Mouse (Mus musculus) Patski (cell line): Measurements from ENCODE around the gene Rnf186. TPM values are rescaled to one million over a fixed set of nuclear protein-coding genes. Genes with fewer than 3 reads are reported as not detected.

Experiments
- ATAC-seq: fragments of 100-300 bp; one replicate; pipeline ENCODE4 v1.8.0; 2021
- CTCF ChIA-PET: fragments of 350-600 bp; sonication (Branson Sonifier 250); formaldehyde crosslinking; loops from one replicate; lab custom pipeline; 2022; ENCODE audit warnings: inconsistent platforms; lab: Charles Lee
- POLR2A ChIA-PET: fragments of 350-600 bp; sonication (Branson Sonifier 250); formaldehyde crosslinking; loops from one replicate; lab custom pipeline; 2022; ENCODE audit warnings: antibody characterized with exemption, inconsistent platforms; lab: Charles Lee
- DNase-seq: peaks from one replicate; pipeline ENCODE4 v3.0.0-alpha.2; 2011; ENCODE audit warnings: low read depth, low spot score
- H3K27me3 ChIP-seq: fragments of 371-371 bp; one replicate; pipeline ENCODE4 v1.5.1; 2021
- CTCF ChIP-seq: fragments of 100-300 bp; IDR thresholded peaks from one replicate; pipeline ENCODE4 v1.5.1; 2021
- in situ Hi-C: fragments of 300-500 bp; cut with MboI; formaldehyde crosslinking; loops from 3 replicates; pipeline ENCODE4 v1.11.1; 2018; ENCODE audit warnings: low pct_unique_long_range_greater_than_20kb, mixed read lengths
- polyA plus RNA-seq: library from polyadenylated mRNA; unstranded; gene quantifications from one replicate; pipeline ENCODE4 v1.2.3, GENCODE M21; 2021

Gene Rnf186
- polyA plus RNA-seq, 1 experiment from 2014 or later: not detected

GRCm38 (mm10) chr4:138984744-138985143 is 17.8 kb downstream of the Rnf186 start:
- ATAC-seq (no peak), DNase-seq (no peak)
- ChIA-PET POLR2A (no interaction called here), CTCF (no interaction called here)
- no peaks in the 10 kb centered on the region for H3K27me3 ChIP-seq
- TF ChIP-seq CTCF: no peak
- in situ Hi-C loops: no loop called here

- DNase-seq (no peak), ATAC-seq (no peak)
- in situ Hi-C loops: no loop called here
- no peak for TF ChIP-seq CTCF
- ChIA-PET POLR2A (no interaction called here), CTCF (no interaction called here)
- no peaks in the 10 kb centered on the region for H3K27me3 ChIP-seq
These were observed 19.4 kb downstream of the Rnf186 start for GRCm38 (mm10) chr4:138986280-138986679.

- DNase-seq (no peak), ATAC-seq (no peak)
- CTCF ChIA-PET: no interaction called here
- POLR2A ChIA-PET: no interaction called here
- in situ Hi-C loops: no loop called here
- TF ChIP-seq CTCF: no peak
- no peaks in the 10 kb centered on the region for H3K27me3 ChIP-seq
These were observed 27.5 kb downstream of the Rnf186 start for GRCm38 (mm10) chr4:138994389-138994788.

GRCm38 (mm10) chr4:138996410-138996809 is 29.5 kb downstream of the Rnf186 start:
- in situ Hi-C loops: no loop called here
- CTCF ChIA-PET: interaction anchor here (1.6 kb wide), 1 partner anchor 74 kb away, joined by 3 read pairs; no protein-coding TSS in a partner anchor
- peak; percentile 53 for TF ChIP-seq CTCF
- ATAC-seq: no peak
- no peak for DNase-seq
- no peaks in the 10 kb centered on the region for H3K27me3 ChIP-seq
- POLR2A ChIA-PET: no interaction called here

- ATAC-seq (no peak), DNase-seq (no peak)
- in situ Hi-C loops: no loop called here
- H3K27me3 ChIP-seq: no peaks in the 10 kb centered on the region
- POLR2A ChIA-PET: no interaction called here
- CTCF ChIA-PET: no interaction called here
- TF ChIP-seq CTCF: no peak
These were observed 30.2 kb downstream of the Rnf186 start for GRCm38 (mm10) chr4:138997121-138997520.

- in situ Hi-C loops: no loop called here
- POLR2A ChIA-PET: no interaction called here
- CTCF ChIA-PET: no interaction called here
- DNase-seq (no peak), ATAC-seq (no peak)
- peaks cover 3% of the 10 kb centered on the region for H3K27me3 ChIP-seq
- no peak for TF ChIP-seq CTCF
These were observed 31.7 kb downstream of the Rnf186 start for GRCm38 (mm10) chr4:138998611-138999010.

- no peak for DNase-seq
- TF ChIP-seq CTCF: no peak
- peaks cover 3% of the 10 kb centered on the region for H3K27me3 ChIP-seq
- CTCF ChIA-PET: no interaction called here
- ATAC-seq: no peak
- in situ Hi-C loops: no loop called here
- POLR2A ChIA-PET: no interaction called here
These were observed 34.1 kb downstream of the Rnf186 start for GRCm38 (mm10) chr4:139001026-139001425.

GRCm38 (mm10) chr4:139001433-139001832 is 34.5 kb downstream of the Rnf186 start:
- no peak for ATAC-seq
- POLR2A ChIA-PET: no interaction called here
- CTCF ChIA-PET: no interaction called here
- TF ChIP-seq CTCF: no peak
- no peak for DNase-seq
- peaks cover 3% of the 10 kb centered on the region for H3K27me3 ChIP-seq
- in situ Hi-C loops: no loop called here

- ATAC-seq: no peak
- in situ Hi-C loops: no loop called here
- TF ChIP-seq CTCF: no peak
- DNase-seq: no peak
- peaks cover 3% of the 10 kb centered on the region for H3K27me3 ChIP-seq
- POLR2A ChIA-PET: no interaction called here
- CTCF ChIA-PET: no interaction called here
These were observed 37.2 kb downstream of the Rnf186 start for GRCm38 (mm10) chr4:139004067-139004466.

GRCm38 (mm10) chr4:139005214-139005613 is 38.3 kb downstream of the Rnf186 start:
- DNase-seq (no peak), ATAC-seq (no peak)
- in situ Hi-C loops: no loop called here
- CTCF ChIA-PET: interaction anchor here (1.0 kb wide), 1 partner anchor 12 kb away, joined by 3 read pairs; no protein-coding TSS in a partner anchor
- POLR2A ChIA-PET: interaction anchor here (0.5 kb wide), 1 partner anchor 62 kb away, joined by 3 read pairs; no protein-coding TSS in a partner anchor
- TF ChIP-seq CTCF: no peak
- peaks cover 3% of the 10 kb centered on the region for H3K27me3 ChIP-seq

GRCm38 (mm10) chr4:139007353-139007752 is 40.4 kb downstream of the Rnf186 start:
- no peak for DNase-seq
- CTCF ChIA-PET: interaction anchor here (1.2 to 1.5 kb wide), 2 partner anchors 12 to 80 kb away, joined by 3 to 4 read pairs; no protein-coding TSS in a partner anchor
- in situ Hi-C loops: no loop called here
- POLR2A ChIA-PET: interaction anchor here (0.9 kb wide), 1 partner anchor 15 kb away, joined by 3 read pairs; no protein-coding TSS in a partner anchor
- TF ChIP-seq CTCF: no peak
- no peak for ATAC-seq
- peaks cover 3% of the 10 kb centered on the region for H3K27me3 ChIP-seq

- no peaks in the 10 kb centered on the region for H3K27me3 ChIP-seq
- TF ChIP-seq CTCF: no peak
- in situ Hi-C loops: no loop called here
- ChIA-PET POLR2A (interaction anchor here (0.9 kb wide), 1 partner anchor 14 kb away, joined by 3 read pairs; no protein-coding TSS in a partner anchor), CTCF (interaction anchor here (1.2 to 1.5 kb wide), 2 partner anchors 11 to 80 kb away, joined by 3 to 4 read pairs; no protein-coding TSS in a partner anchor)
- ATAC-seq: no peak
- DNase-seq: peak; percentile 6
These were observed 41.1 kb downstream of the Rnf186 start for GRCm38 (mm10) chr4:139007981-139008536.
